ENCODE assay signal across 13 mouse cellular contexts in the genomic region with DNA sequence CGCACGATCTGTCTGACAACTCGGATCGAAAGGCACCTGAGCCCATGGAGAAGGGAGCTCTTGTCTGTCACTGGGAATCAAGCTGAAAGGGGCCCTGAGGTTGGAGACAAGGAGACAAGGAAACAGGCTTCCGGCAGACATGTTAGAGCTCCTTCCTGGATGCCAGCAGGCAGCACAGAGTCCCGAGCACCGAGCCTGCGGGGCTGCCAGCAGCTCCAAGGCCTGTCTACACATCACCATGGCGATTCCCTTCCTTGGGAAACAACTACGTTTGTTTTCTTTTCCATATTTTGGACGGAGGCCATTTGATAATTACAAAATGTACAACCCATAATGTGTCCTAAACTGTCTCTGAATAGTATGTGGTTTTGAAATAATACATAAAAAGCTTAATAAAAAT.
DNase-seq lines count a peak whose midpoint lies in the region; ATAC-seq lines count a peak whose summit lies in the region.
"Had no signal": no experiment of that assay in that cellular context is flagged by ENCODE, and none has a peak within 500 bp of the region (broad histone marks: within the 10 kb centered on the region; RNA-seq: fewer than 3 reads in every experiment).

No protein-coding gene starts in this region.

- H3K36me3 ChIP-seq in forebrain, embryonic 13.5 days (ENCODE audit: poor library complexity, severe bottlenecking), result no peaks in the 10 kb centered on the region
- H3K36me3 ChIP-seq in forebrain, embryonic 11.5 days (ENCODE audit: control insufficient read depth, insufficient read depth, low read length), result no peaks in the 10 kb centered on the region
- no peaks in the 10 kb centered on the region for H3K36me3 ChIP-seq in hindbrain, embryonic 14.5 days (replicated peaks; ENCODE audit: control insufficient read depth, insufficient read depth)
- H3K36me3 ChIP-seq in hindbrain, embryonic 11.5 days (ENCODE audit: control insufficient read depth, insufficient read depth, low read length), result no peaks in the 10 kb centered on the region
- H3K36me3 ChIP-seq in neural tube, embryonic 13.5 days, result no peaks in the 10 kb centered on the region

- no peak for DNase-seq in forebrain, embryonic 11.5 days (ENCODE audit: low spot score)
- no peak for DNase-seq in hindbrain, embryonic 14.5 days (ENCODE audit: low spot score)
- DNase-seq in hindbrain, embryonic 11.5 days (ENCODE audit: low spot score), result no peak
- DNase-seq in neural tube, embryonic 10.5 days (ENCODE audit: extremely low spot score, low spot score), result no peak
- DNase-seq in right cerebral cortex, postnatal 14 days, result no peak
- no peak for DNase-seq in kidney, adult 8-10 months
- DNase-seq: adrenal gland, adult 2 months; cerebellum, adult 9-10 months; gastrocnemius, postnatal 36 days had no signal

- no peak overlapping the region for H3K4me2 ChIP-seq in forebrain, embryonic 13.5 days
- H3K4me2 ChIP-seq in forebrain, embryonic 11.5 days (ENCODE audit: low read depth, low read length, severe bottlenecking), result no peak overlapping the region
- no peak overlapping the region for H3K4me2 ChIP-seq in hindbrain, embryonic 14.5 days (replicated peaks)
- no peak overlapping the region for H3K4me2 ChIP-seq in hindbrain, embryonic 11.5 days (replicated peaks; ENCODE audit: low read depth, low read length)
- no peak overlapping the region for H3K4me2 ChIP-seq in neural tube, embryonic 13.5 days

- no peaks in the 10 kb centered on the region for H3K27me3 ChIP-seq in forebrain, embryonic 13.5 days
- H3K27me3 ChIP-seq in forebrain, embryonic 11.5 days (ENCODE audit: control insufficient read depth, insufficient read depth, low read length), result no peaks in the 10 kb centered on the region
- H3K27me3 ChIP-seq in hindbrain, embryonic 14.5 days (ENCODE audit: control insufficient read depth, insufficient read depth, low read length), result no peaks in the 10 kb centered on the region
- no peaks in the 10 kb centered on the region for H3K27me3 ChIP-seq in hindbrain, embryonic 11.5 days (ENCODE audit: control insufficient read depth, insufficient read depth, low read length)
- H3K27me3 ChIP-seq in neural tube, embryonic 13.5 days, result no peaks in the 10 kb centered on the region

- peak overlapping the region; percentile 3; the same call in 1 of the 2 replicates for H3K27ac ChIP-seq in forebrain, embryonic 13.5 days
- H3K27ac ChIP-seq in forebrain, embryonic 11.5 days (ENCODE audit: low read depth, low read length), result no peak overlapping the region
- H3K27ac ChIP-seq in hindbrain, embryonic 14.5 days, result peak overlapping the region; percentile 66; the same call in 1 of the 2 replicates
- H3K27ac ChIP-seq in hindbrain, embryonic 11.5 days (ENCODE audit: low read depth, low read length), result no peak overlapping the region
- H3K27ac ChIP-seq in neural tube, embryonic 13.5 days (replicated peaks), result peak overlapping the region; percentile 67
- H3K27ac ChIP-seq: liver, embryonic 14.5 days; macrophage had no signal

- WGBS in forebrain, embryonic 13.5 days, result 67% methylated on average over 11 of the region's 11 CpGs
- 86% methylated on average over 11 of the region's 11 CpGs for WGBS in forebrain, embryonic 11.5 days
- 47% methylated on average over 11 of the region's 11 CpGs for WGBS in hindbrain, embryonic 14.5 days
- 77% methylated on average over 11 of the region's 11 CpGs for WGBS in hindbrain, embryonic 11.5 days
- 61% methylated on average over 11 of the region's 11 CpGs for WGBS in neural tube, embryonic 13.5 days

- no peak overlapping the region for H3K9ac ChIP-seq in forebrain, embryonic 13.5 days
- no peak overlapping the region for H3K9ac ChIP-seq in forebrain, embryonic 11.5 days (ENCODE audit: low read length)
- H3K9ac ChIP-seq in hindbrain, embryonic 14.5 days, result 0 out of 2 replicates have a peak overlapping the region, but pooled peaks have one; percentile 9
- H3K9ac ChIP-seq in hindbrain, embryonic 11.5 days (ENCODE audit: low read depth, low read length), result no peak overlapping the region
- H3K9ac ChIP-seq in neural tube, embryonic 13.5 days, result 0 out of 2 replicates have a peak overlapping the region, but pooled peaks have one; percentile 8
- H3K9ac ChIP-seq: liver, embryonic 14.5 days had no signal

- peaks cover 27% of the 10 kb centered on the region for H3K4me1 ChIP-seq in forebrain, embryonic 13.5 days
- H3K4me1 ChIP-seq in forebrain, embryonic 11.5 days (replicated peaks; ENCODE audit: control insufficient read depth, insufficient read depth, low read length), result no peaks in the 10 kb centered on the region
- peaks cover 20% of the 10 kb centered on the region for H3K4me1 ChIP-seq in hindbrain, embryonic 14.5 days (replicated peaks; ENCODE audit: control insufficient read depth, insufficient read depth, low read length)
- 0 out of 2 replicates have a peak, but pooled peaks cover 4% of the 10 kb centered on the region for H3K4me1 ChIP-seq in hindbrain, embryonic 11.5 days (replicated peaks; ENCODE audit: control insufficient read depth, insufficient read depth, low read length)
- peaks cover 46% of the 10 kb centered on the region for H3K4me1 ChIP-seq in neural tube, embryonic 13.5 days (replicated peaks)

- no peak overlapping the region for H3K4me3 ChIP-seq in forebrain, embryonic 13.5 days
- no peak overlapping the region for H3K4me3 ChIP-seq in forebrain, embryonic 11.5 days (ENCODE audit: low read depth, low read length)
- no peak overlapping the region for H3K4me3 ChIP-seq in hindbrain, embryonic 14.5 days (replicated peaks; ENCODE audit: low read length)
- H3K4me3 ChIP-seq in hindbrain, embryonic 11.5 days (ENCODE audit: low read depth, low read length), result no peak overlapping the region
- H3K4me3 ChIP-seq in neural tube, embryonic 13.5 days, result no peak overlapping the region

- no peak for ATAC-seq in forebrain, embryonic 13.5 days
- no peak for ATAC-seq in forebrain, embryonic 11.5 days (replicated peaks; ENCODE audit: low FRiP score)
- no peak for ATAC-seq in hindbrain, embryonic 14.5 days (ENCODE audit: low FRiP score)
- no peak for ATAC-seq in hindbrain, embryonic 11.5 days (ENCODE audit: low FRiP score)
- ATAC-seq in neural tube, embryonic 13.5 days (ENCODE audit: low read depth), result no peak

- H3K9me3 ChIP-seq in forebrain, embryonic 13.5 days (replicated peaks), result no peaks in the 10 kb centered on the region
- no peaks in the 10 kb centered on the region for H3K9me3 ChIP-seq in forebrain, embryonic 11.5 days (ENCODE audit: control insufficient read depth, low read length)
- H3K9me3 ChIP-seq in hindbrain, embryonic 14.5 days (ENCODE audit: control insufficient read depth, low read length), result no peaks in the 10 kb centered on the region
- H3K9me3 ChIP-seq in hindbrain, embryonic 11.5 days (ENCODE audit: control insufficient read depth, low read length), result no peaks in the 10 kb centered on the region
- H3K9me3 ChIP-seq in neural tube, embryonic 13.5 days, result no peaks in the 10 kb centered on the region

Comparison
In these comparisons a context has a peak if more than half of its experiments do, and no peak if none do; other contexts are left out.
1. H3K27ac ChIP-seq: peak in forebrain, embryonic 13.5 days (single experiment), hindbrain, embryonic 14.5 days (single experiment) and neural tube, embryonic 13.5 days (single experiment); none in forebrain, embryonic 11.5 days (single experiment) and hindbrain, embryonic 11.5 days (single experiment).
2. H3K9ac ChIP-seq: peak in hindbrain, embryonic 14.5 days (single experiment) and neural tube, embryonic 13.5 days (single experiment); none in forebrain, embryonic 13.5 days (single experiment), forebrain, embryonic 11.5 days (single experiment) and hindbrain, embryonic 11.5 days (single experiment).